In genomic region chr10:70433334-70433733, GRCm38 (mm10) we compare ENCODE assay signal across 27 mouse cellular contexts. TPM values are rescaled to one million over a fixed set of nuclear protein-coding genes. Genes with fewer than 3 reads are reported as not detected.
"Had no signal": no experiment of that assay in that cellular context is flagged by ENCODE, and none has a peak within 500 bp of the region (broad histone marks: within the 10 kb centered on the region; RNA-seq: fewer than 3 reads in every experiment).

No protein-coding gene starts in this region.

- ATAC-seq: liver, embryonic 12.5 days; midbrain, embryonic 13.5 days; midbrain, embryonic 16.5 days had no signal

- DNase-seq: kidney, adult 2 months; kidney, postnatal 25 days; layer of hippocampus, postnatal 36 days; left cerebral cortex, postnatal 4 days; lung, adult 18-20 months; lung, postnatal 10 days; lung, postnatal 36 days; retina, postnatal 1 day; right cerebral cortex, postnatal 14 days; right cerebral cortex, postnatal 4 days; thymus, postnatal 25 days had no signal

- H3K4me3 ChIP-seq: left cerebral cortex, adult 2 months; limb, embryonic 12.5 days; limb, embryonic 15.5 days; liver, embryonic 12.5 days; liver, embryonic 15.5 days; lung, embryonic 15.5 days; megakaryocyte, embryonic 14.5 days; midbrain, embryonic 10.5 days; midbrain, embryonic 13.5 days; myocyte; neural tube, embryonic 13.5 days had no signal

- H3K27ac ChIP-seq: kidney, postnatal 0 days; left cerebral cortex, adult 2 months; limb, embryonic 12.5 days; limb, embryonic 15.5 days; liver, embryonic 12.5 days; liver, embryonic 15.5 days; lung, embryonic 15.5 days; midbrain, embryonic 10.5 days; midbrain, embryonic 13.5 days; neural tube, embryonic 13.5 days; stomach, postnatal 0 days had no signal

RNA-seq across cellular contexts. Expression of gene Fam13c, which starts 6.9 kb away (rescaled TPM):
- total RNA-seq: monocyte, adult 5-6 weeks; neutrophil, adult 5-6 weeks had no signal
